ENCODE assay signal across 23 mouse cellular contexts in the genomic region with DNA sequence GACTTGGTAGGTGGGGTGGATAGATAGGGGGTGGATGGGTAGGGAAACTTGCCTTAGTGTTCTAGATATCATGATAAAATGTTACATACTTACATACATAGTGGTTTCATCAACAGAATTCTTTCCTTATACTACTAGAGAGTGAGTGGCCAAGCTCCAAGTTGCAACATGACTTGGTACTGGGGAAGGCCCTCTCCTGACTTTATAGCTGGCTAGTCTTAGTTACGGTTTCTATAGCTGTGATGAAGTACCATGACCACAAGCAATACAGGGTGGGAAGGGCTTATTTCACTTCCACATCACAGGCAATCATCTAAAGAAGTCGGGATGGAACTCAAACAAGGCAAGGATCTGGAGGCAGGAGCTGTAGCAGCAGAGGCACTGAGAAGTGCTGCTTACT.
DNase-seq lines count a peak whose midpoint lies in the region; ATAC-seq lines count a peak whose summit lies in the region.
"Had no signal": no experiment of that assay in that cellular context is flagged by ENCODE, and none has a peak within 500 bp of the region (broad histone marks: within the 10 kb centered on the region; RNA-seq: fewer than 3 reads in every experiment).

No protein-coding gene starts in this region.

- WGBS in heart, embryonic 11.5 days (ENCODE audit: insufficient replicate concordance): 74% methylated on average over 2 of the region's 2 CpGs

- H3K36me3 ChIP-seq in heart, embryonic 11.5 days (ENCODE audit: control insufficient read depth, insufficient read depth, low read length): no peaks in the 10 kb centered on the region
- H3K36me3 ChIP-seq: embryonic facial prominence, embryonic 13.5 days; embryonic facial prominence, embryonic 15.5 days; forebrain, embryonic 10.5 days; forebrain, embryonic 12.5 days; G1E had no signal

- H3K4me1 ChIP-seq in heart, embryonic 11.5 days (ENCODE audit: control insufficient read depth, insufficient read depth, low read length): no peaks in the 10 kb centered on the region
- H3K4me1 ChIP-seq: embryonic facial prominence, embryonic 13.5 days; embryonic facial prominence, embryonic 15.5 days; forebrain, embryonic 10.5 days; forebrain, embryonic 12.5 days had no signal

- DNase-seq in NIH3T3 (ENCODE audit: low read depth): peak; percentile 74
- DNase-seq in thymus, postnatal 10 days (ENCODE audit: low spot score in 2 of 2): no peak
- no peak for DNase-seq in left cerebral cortex, adult 9 months (ENCODE audit: low spot score in 2 of 2)
- DNase-seq: adrenal gland, adult 2 months; adrenal gland, postnatal 10 days; adrenal gland, postnatal 25 days; cerebellum, adult 11 months; cerebellum, adult 18-20 months; cerebellum, adult 9-10 months; cerebellum, postnatal 10 days; cerebellum, postnatal 25 days; embryo, embryonic 11 days had no signal

- H3K27ac ChIP-seq in heart, embryonic 11.5 days (ENCODE audit: low read depth, low read length): no peak overlapping the region
- H3K27ac ChIP-seq: embryonic facial prominence, embryonic 13.5 days; embryonic facial prominence, embryonic 15.5 days; forebrain, embryonic 10.5 days; forebrain, embryonic 12.5 days had no signal

- no peaks in the 10 kb centered on the region for H3K27me3 ChIP-seq in heart, embryonic 11.5 days (ENCODE audit: control insufficient read depth, insufficient read depth, low read length)
- H3K27me3 ChIP-seq: embryonic facial prominence, embryonic 13.5 days; embryonic facial prominence, embryonic 15.5 days; forebrain, embryonic 12.5 days had no signal

- H3K4me3 ChIP-seq in heart, embryonic 11.5 days (ENCODE audit: low read depth, low read length): no peak overlapping the region
- H3K4me3 ChIP-seq: embryonic facial prominence, embryonic 13.5 days; embryonic facial prominence, embryonic 15.5 days; erythroblast, embryonic 14.5 days; forebrain, embryonic 10.5 days; forebrain, embryonic 12.5 days had no signal

- ATAC-seq in granulocyte monocyte progenitor cell, adult 5-6 weeks (replicated peaks; ENCODE audit: poor library complexity, severe bottlenecking): peak; percentile 83
- peak; percentile 61 for ATAC-seq in megakaryocyte progenitor cell, adult 5-6 weeks (replicated peaks; ENCODE audit: poor library complexity)
- no peak for ATAC-seq in heart, embryonic 11.5 days (replicated peaks; ENCODE audit: insufficient number of reproducible peaks, low FRiP score, low TSS enrichment)
- ATAC-seq: forebrain, embryonic 14.5 days; forebrain, embryonic 16.5 days had no signal

- H3K9me3 ChIP-seq in heart, embryonic 11.5 days (replicated peaks; ENCODE audit: control insufficient read depth, low read length): no peaks in the 10 kb centered on the region
- H3K9me3 ChIP-seq: embryonic facial prominence, embryonic 13.5 days; embryonic facial prominence, embryonic 15.5 days; forebrain, embryonic 10.5 days; forebrain, embryonic 12.5 days; G1E had no signal

- no peak overlapping the region for H3K4me2 ChIP-seq in heart, embryonic 11.5 days
- H3K4me2 ChIP-seq: embryonic facial prominence, embryonic 13.5 days; embryonic facial prominence, embryonic 15.5 days; forebrain, embryonic 12.5 days had no signal

- no peak overlapping the region for H3K9ac ChIP-seq in heart, embryonic 11.5 days (ENCODE audit: low read depth, low read length)
- H3K9ac ChIP-seq: embryonic facial prominence, embryonic 13.5 days; embryonic facial prominence, embryonic 15.5 days; forebrain, embryonic 12.5 days had no signal
